Mouse (Mus musculus): Measurements from ENCODE around the gene Tent4b. TPM values are rescaled to one million over a fixed set of nuclear protein-coding genes. Genes with fewer than 3 reads are reported as not detected.

Tent4b gene
- polyA plus RNA-seq, 1 experiment from 2014 or later: 11.3 TPM

- Histone ChIP-seq H3K4me1 (peaks cover 37% of the 10 kb centered on the region), H3K36me3 (no peaks in the 10 kb centered on the region), H3K9me3 (no peaks in the 10 kb centered on the region), H3K4me3 (peak overlapping the region; percentile 22; the same call in 1 of the 2 replicates), H3K27ac (peak overlapping the region; percentile 63; the same call in 1 of the 2 replicates), H3K27me3 (ENCODE audit: insufficient read depth, poor library complexity, severe bottlenecking) (0 out of 2 replicates have a peak, but pooled peaks cover 6% of the 10 kb centered on the region)
- no peak for DNase-seq (ENCODE audit: low spot score)
- WGBS: 76% methylated on average over 15 of the region's 15 CpGs
These were observed 102.8 kb downstream of the Tent4b start for GRCm38 (mm10) chr8:88301589-88302437.

- DNase-seq (ENCODE audit: low spot score): no peak
- WGBS: 90% methylated on average over 4 of the region's 4 CpGs
These were observed 106.8 kb downstream of the Tent4b start for GRCm38 (mm10) chr8:88305814-88306213.

GRCm38 (mm10) chr8:88306511-88306910 lies 107.5 kb downstream of the Tent4b start:
- WGBS: 61% methylated on average over 14 of the region's 14 CpGs
- no peaks in the 10 kb centered on the region for H3K36me3 ChIP-seq
- H3K4me1 ChIP-seq: peaks cover 15% of the 10 kb centered on the region; the same call in 1 of the 2 replicates
- H3K9me3 ChIP-seq: no peaks in the 10 kb centered on the region
- DNase-seq (ENCODE audit: low spot score): no peak
- no peak overlapping the region for H3K27ac ChIP-seq
- H3K27me3 ChIP-seq (ENCODE audit: insufficient read depth, poor library complexity, severe bottlenecking): peaks cover 28% of the 10 kb centered on the region; the same call in 1 of the 2 replicates
- H3K4me3 ChIP-seq: no peak overlapping the region

More at GRCm38 (mm10) chr8:88305814-88306213, 106.8 kb downstream of the Tent4b start:
- H3K9me3 ChIP-seq: no peaks in the 10 kb centered on the region
- H3K36me3 ChIP-seq: no peaks in the 10 kb centered on the region
- H3K27me3 ChIP-seq (ENCODE audit: insufficient read depth, poor library complexity, severe bottlenecking): peaks cover 26% of the 10 kb centered on the region; the same call in 1 of the 2 replicates
- no peak overlapping the region for H3K4me3 ChIP-seq
- H3K27ac ChIP-seq: no peak overlapping the region
- peaks cover 19% of the 10 kb centered on the region; the same call in 1 of the 2 replicates for H3K4me1 ChIP-seq

GRCm38 (mm10) chr8:88307736-88308135 lies 108.7 kb downstream of the Tent4b start:
- 79% methylated on average over 4 of the region's 4 CpGs for WGBS
- H3K27me3 ChIP-seq (ENCODE audit: insufficient read depth, poor library complexity, severe bottlenecking): peaks cover 39% of the 10 kb centered on the region
- 0 out of 2 replicates have a peak, but pooled peaks cover 8% of the 10 kb centered on the region for H3K4me1 ChIP-seq
- H3K4me3 ChIP-seq: no peak overlapping the region
- H3K9me3 ChIP-seq: no peaks in the 10 kb centered on the region
- H3K27ac ChIP-seq: no peak overlapping the region
- no peaks in the 10 kb centered on the region for H3K36me3 ChIP-seq
- no peak for DNase-seq (ENCODE audit: low spot score)

Other genes with a start within 250 kb of the Tent4b start
- 5.0 and 10.4 TPM in 2 replicates for gene Zfp423, start 239.6 kb upstream of the Tent4b start, polyA plus RNA-seq (2016; fragmentation: Nextera tagmentation; extraction: Ambion mirVana)
- 39.8 and 49.9 TPM in 2 replicates for gene Cnep1r1, start 80.4 kb upstream of the Tent4b start, polyA plus RNA-seq (2016; fragmentation: Nextera tagmentation; extraction: Ambion mirVana)
- 40.0 and 46.3 TPM in 2 replicates for gene Heatr3, start 61.4 kb upstream of the Tent4b start, polyA plus RNA-seq (2016; fragmentation: Nextera tagmentation; extraction: Ambion mirVana)
- 3.4 and 4.0 TPM in 2 replicates for gene Adcy7, start 73.2 kb downstream of the Tent4b start, polyA plus RNA-seq (2016; fragmentation: Nextera tagmentation; extraction: Ambion mirVana)
- gene Brd7, start 163.0 kb downstream of the Tent4b start, polyA plus RNA-seq (2016; fragmentation: Nextera tagmentation; extraction: Ambion mirVana): 56.8 and 65.1 TPM in 2 replicates